Mouse (Mus musculus): ENCODE measurements around the gene Tob1. TPM values are rescaled to one million over a fixed set of nuclear protein-coding genes. Genes with fewer than 3 reads are reported as not detected.
A peak's percentile ranks its signal among the peaks of the same experiment; 100 is the strongest.

Tob1 gene
- total RNA-seq (2014; rRNA removed) (12.5 and 17.3 TPM in 2 replicates), polyA plus RNA-seq (2015; fragmentation: Nextera tagmentation; extraction: Ambion mirVana) (27.9 and 31.6 TPM in 2 replicates)

- peaks cover 8% of the 10 kb centered on the region for H3K4me1 ChIP-seq (ENCODE audit: insufficient read depth)
- peaks cover 16% of the 10 kb centered on the region for H3K36me3 ChIP-seq (ENCODE audit: insufficient read depth)
- H3K4me3 ChIP-seq (ENCODE audit: low read depth, low read length): peak within 1 kb of the TSS; percentile 99
- WGBS: under 1% methylated on average over 55 of the region's 55 CpGs
- ATAC-seq (peak; percentile 94), DNase-seq (peak; percentile 99)
- H3K27ac ChIP-seq (ENCODE audit: low read depth, low read length): peak within 1 kb of the TSS; percentile 97
- peak within 1 kb of the TSS; percentile 98 for H3K4me2 ChIP-seq (ENCODE audit: low read depth)
- peak; percentile 47 for TF ChIP-seq CTCF (IDR thresholded peaks at IDR 0.05; ENCODE audit: low read depth)
- no peaks in the 10 kb centered on the region for H3K27me3 ChIP-seq (ENCODE audit: insufficient read depth, low read length)
- H3K9me3 ChIP-seq (ENCODE audit: low read length): no peaks in the 10 kb centered on the region
- H3K9ac ChIP-seq: peak within 1 kb of the TSS; percentile 91
Measured at GRCm38 (mm10) chr11:94211124-94211603, at the start of gene Tob1. TSS of gene Tob1 (plus strand) at chr11:94211454.

GRCm38 (mm10) chr11:94161867-94162581, 49.2 kb upstream of the Tob1 start:
- no peak overlapping the region for H3K4me3 ChIP-seq (ENCODE audit: low read depth, low read length)
- DNase-seq (no peak), ATAC-seq (no peak)
- H3K4me1 ChIP-seq (ENCODE audit: insufficient read depth): peaks cover 31% of the 10 kb centered on the region
- 89% methylated on average over 11 of the region's 11 CpGs for WGBS
- peak overlapping the region; percentile 98 for H3K27ac ChIP-seq (ENCODE audit: low read depth, low read length)
- no peak for TF ChIP-seq CTCF (IDR thresholded peaks at IDR 0.05; ENCODE audit: low read depth)
- no peak overlapping the region for H3K9ac ChIP-seq
- H3K27me3 ChIP-seq (ENCODE audit: insufficient read depth, low read length): no peaks in the 10 kb centered on the region
- H3K4me2 ChIP-seq (ENCODE audit: low read depth): no peak overlapping the region
- no peaks in the 10 kb centered on the region for H3K9me3 ChIP-seq (ENCODE audit: low read length)
- H3K36me3 ChIP-seq (ENCODE audit: insufficient read depth): no peaks in the 10 kb centered on the region

GRCm38 (mm10) chr11:94163005-94163767, 48.1 kb upstream of the Tob1 start:
- H3K9me3 ChIP-seq (ENCODE audit: low read length): no peaks in the 10 kb centered on the region
- peaks cover 31% of the 10 kb centered on the region for H3K4me1 ChIP-seq (ENCODE audit: insufficient read depth)
- no peaks in the 10 kb centered on the region for H3K36me3 ChIP-seq (ENCODE audit: insufficient read depth)
- no peak overlapping the region for H3K9ac ChIP-seq
- no peak for ATAC-seq
- WGBS: 76% methylated on average over 9 of the region's 9 CpGs
- H3K27me3 ChIP-seq (ENCODE audit: insufficient read depth, low read length): no peaks in the 10 kb centered on the region
- no peak overlapping the region for H3K4me3 ChIP-seq (ENCODE audit: low read depth, low read length)
- no peak overlapping the region for H3K4me2 ChIP-seq (ENCODE audit: low read depth)
- no peak for DNase-seq
- H3K27ac ChIP-seq (ENCODE audit: low read depth, low read length): no peak overlapping the region
- no peak for TF ChIP-seq CTCF (IDR thresholded peaks at IDR 0.05; ENCODE audit: low read depth)

GRCm38 (mm10) chr11:94165745-94166144, 45.5 kb upstream of the Tob1 start:
- Histone ChIP-seq H3K27ac (ENCODE audit: low read depth, low read length) (no peak overlapping the region), H3K4me1 (ENCODE audit: insufficient read depth) (peaks cover 11% of the 10 kb centered on the region), H3K9me3 (ENCODE audit: low read length) (no peaks in the 10 kb centered on the region), H3K4me3 (ENCODE audit: low read depth, low read length) (no peak overlapping the region), H3K4me2 (ENCODE audit: low read depth) (no peak overlapping the region), H3K36me3 (ENCODE audit: insufficient read depth) (no peaks in the 10 kb centered on the region), H3K27me3 (ENCODE audit: insufficient read depth, low read length) (no peaks in the 10 kb centered on the region), H3K9ac (no peak overlapping the region)
- DNase-seq: no peak
- no peak for TF ChIP-seq CTCF (IDR thresholded peaks at IDR 0.05; ENCODE audit: low read depth)
- 77% methylated on average over 4 of the region's 4 CpGs for WGBS
- ATAC-seq: no peak

- Histone ChIP-seq H3K4me2 (ENCODE audit: low read depth) (no peak overlapping the region), H3K27ac (ENCODE audit: low read depth, low read length) (no peak overlapping the region), H3K4me1 (ENCODE audit: insufficient read depth) (no peaks in the 10 kb centered on the region), H3K27me3 (ENCODE audit: insufficient read depth, low read length) (no peaks in the 10 kb centered on the region), H3K36me3 (ENCODE audit: insufficient read depth) (no peaks in the 10 kb centered on the region), H3K4me3 (ENCODE audit: low read depth, low read length) (no peak overlapping the region), H3K9me3 (ENCODE audit: low read length) (no peaks in the 10 kb centered on the region), H3K9ac (no peak overlapping the region)
- DNase-seq (no peak), ATAC-seq (peak; percentile 42; the same call in 1 of the 2 replicates)
- WGBS: 47% methylated on average over 5 of the region's 5 CpGs
- no peak for TF ChIP-seq CTCF (IDR thresholded peaks at IDR 0.05; ENCODE audit: low read depth)
Measured at GRCm38 (mm10) chr11:94168238-94168637, 43.0 kb upstream of the Tob1 start.

- DNase-seq (no peak), ATAC-seq (no peak)
- no peaks in the 10 kb centered on the region for H3K36me3 ChIP-seq (ENCODE audit: insufficient read depth)
- TF ChIP-seq CTCF (IDR thresholded peaks at IDR 0.05; ENCODE audit: low read depth): no peak
- no peaks in the 10 kb centered on the region for H3K4me1 ChIP-seq (ENCODE audit: insufficient read depth)
- no peaks in the 10 kb centered on the region for H3K9me3 ChIP-seq (ENCODE audit: low read length)
- H3K27me3 ChIP-seq (ENCODE audit: insufficient read depth, low read length): no peaks in the 10 kb centered on the region
- H3K4me2 ChIP-seq (ENCODE audit: low read depth): no peak overlapping the region
- no peak overlapping the region for H3K9ac ChIP-seq
- no peak overlapping the region for H3K27ac ChIP-seq (ENCODE audit: low read depth, low read length)
- H3K4me3 ChIP-seq (ENCODE audit: low read depth, low read length): no peak overlapping the region
- 73% methylated on average over 5 of the region's 5 CpGs for WGBS
Measured at GRCm38 (mm10) chr11:94169596-94169995, 41.7 kb upstream of the Tob1 start.

- no peak for TF ChIP-seq CTCF (IDR thresholded peaks at IDR 0.05; ENCODE audit: low read depth)
- H3K4me2 ChIP-seq (ENCODE audit: low read depth): no peak overlapping the region
- H3K27me3 ChIP-seq (ENCODE audit: insufficient read depth, low read length): no peaks in the 10 kb centered on the region
- DNase-seq (no peak), ATAC-seq (no peak)
- H3K4me1 ChIP-seq (ENCODE audit: insufficient read depth): no peaks in the 10 kb centered on the region
- H3K27ac ChIP-seq (ENCODE audit: low read depth, low read length): no peak overlapping the region
- no peak overlapping the region for H3K4me3 ChIP-seq (ENCODE audit: low read depth, low read length)
- no peak overlapping the region for H3K9ac ChIP-seq
- H3K9me3 ChIP-seq (ENCODE audit: low read length): no peaks in the 10 kb centered on the region
- H3K36me3 ChIP-seq (ENCODE audit: insufficient read depth): no peaks in the 10 kb centered on the region
- 90% methylated on average over 5 of the region's 5 CpGs for WGBS
Measured at GRCm38 (mm10) chr11:94171691-94172090, 39.6 kb upstream of the Tob1 start.

Measured in forebrain, postnatal 0 days (tissue).